Mouse (Mus musculus) adrenal gland, postnatal 0 days (tissue): ENCODE data around the gene Mark1. TPM values are rescaled to one million over a fixed set of nuclear protein-coding genes. Genes with fewer than 3 reads are reported as not detected.

Experiments used
- polyA plus RNA-seq: library from polyadenylated mRNA; unstranded; fragments of >200 nt; fragmentation: Nextera tagmentation; extraction: Ambion mirVana; gene quantifications from 2 replicates; pipeline ENCODE4 v1.2.1, GENCODE M21; 2015

The Mark1 gene
- 3.0 and 6.0 TPM in 2 replicates for polyA plus RNA-seq

GRCm38 (mm10) chr1:184999071-184999750 lies at the start of gene Mark1:
Gene Mark1 (minus strand): TSS chr1:184999570.

DNA sequence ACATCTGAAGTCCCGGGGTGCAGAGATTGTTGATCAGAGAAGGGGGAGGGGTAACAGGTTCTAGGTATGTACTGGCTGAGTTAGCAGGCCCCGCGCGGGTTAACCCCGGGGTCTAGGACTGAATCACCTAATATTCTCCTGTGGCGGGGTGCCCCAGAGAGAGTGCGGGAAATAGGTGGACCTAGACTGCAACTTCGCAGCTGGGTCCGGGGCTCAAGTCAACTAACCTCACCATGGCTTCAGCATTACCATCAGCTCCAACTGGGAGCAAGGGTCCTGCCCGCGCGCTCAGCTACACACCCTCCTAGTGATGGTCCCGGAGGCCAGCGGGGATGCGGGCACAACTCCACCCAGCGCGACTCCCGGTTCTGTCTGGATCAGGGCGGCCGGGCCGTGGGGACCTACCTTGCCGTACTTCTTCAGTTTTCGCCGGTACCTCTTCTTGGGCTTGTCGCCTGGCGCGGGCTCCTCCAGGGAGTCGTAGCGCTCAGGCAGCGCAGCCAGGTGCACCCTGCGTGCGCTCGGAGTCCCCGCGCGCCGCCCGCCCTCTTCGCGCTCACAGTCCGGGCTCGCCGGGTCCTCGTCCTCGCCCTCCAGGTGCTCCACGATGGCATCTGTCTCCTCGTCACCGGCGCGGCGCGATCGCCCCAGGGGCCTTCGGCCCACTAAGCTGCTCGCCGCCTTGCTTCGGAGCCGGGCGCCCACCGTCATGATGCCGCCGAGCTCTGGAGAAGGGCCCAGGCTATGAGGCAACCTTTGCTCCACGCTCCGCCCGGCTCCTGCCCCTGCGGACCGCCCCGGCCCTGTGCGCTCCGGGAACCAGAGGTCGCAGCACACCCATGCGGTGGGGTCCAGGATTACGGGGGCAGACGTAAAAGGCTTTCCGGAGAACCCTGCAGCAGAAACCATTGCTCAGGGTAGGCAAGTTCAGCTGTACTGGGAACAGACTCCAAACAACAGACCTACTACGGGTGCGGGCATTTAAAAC lies 116.8 kb downstream of the Mark1 start, which contains the start of gene C130074G19Rik:
Gene C130074G19Rik, minus strand, starts transcription at position 938 of the 988 bp plus-strand sequence.

Other genes starting within 250 kb of the Mark1 start
- 5.6 and 8.4 TPM in 2 replicates for gene Marc1, start 188.3 kb downstream of the Mark1 start, polyA plus RNA-seq
- 238 and 289 TPM in 2 replicates for gene Marc2, start 153.1 kb downstream of the Mark1 start, polyA plus RNA-seq
- 1.8 and 2.3 TPM in 2 replicates for gene C130074G19Rik, start 116.4 kb downstream of the Mark1 start, polyA plus RNA-seq
- 14.2 and 19.1 TPM in 2 replicates for gene Rab3gap2, start 204.5 kb upstream of the Mark1 start, polyA plus RNA-seq